Mouse (Mus musculus) adrenal gland, adult 8-10 months (tissue): ENCODE measurements at regions not wholly inside any gene's neighbourhood (a gene's known extent, or its start where the extent isn't known, plus 50 kb on each side); places are given as distances from the start of the nearest gene placed in this dataset.

Experiments
- DNase-seq: peaks from one replicate; pipeline ENCODE4 v3.0.0; 2022

DNA sequence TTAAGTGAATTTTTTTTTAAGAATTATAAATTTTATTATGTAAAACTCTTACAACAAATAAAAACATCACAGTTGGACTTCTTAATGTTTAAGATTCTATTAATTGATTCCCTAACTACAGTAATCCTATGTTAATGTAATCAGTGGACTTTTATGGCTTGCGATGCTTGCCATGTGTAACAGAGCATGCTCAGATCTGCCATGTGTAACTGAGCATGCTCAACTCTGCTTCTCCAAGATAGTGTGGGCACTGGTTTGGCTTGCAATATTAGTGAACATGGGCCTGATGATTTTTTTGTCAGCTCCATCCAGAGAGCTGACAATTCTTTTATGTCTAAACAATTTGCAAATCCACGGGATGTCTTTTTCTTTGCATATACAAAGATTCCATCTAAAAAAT is 66.4 kb upstream of the Tas2r119 start:
- DNase-seq = no peak
